Mouse (Mus musculus): ENCODE measurements around the gene Pim1. TPM values are rescaled to one million over a fixed set of nuclear protein-coding genes. Genes with fewer than 3 reads are reported as not detected.

Gene Pim1
- polyA plus RNA-seq, 1 experiment from 2014 or later = 20.3 TPM

DNA sequence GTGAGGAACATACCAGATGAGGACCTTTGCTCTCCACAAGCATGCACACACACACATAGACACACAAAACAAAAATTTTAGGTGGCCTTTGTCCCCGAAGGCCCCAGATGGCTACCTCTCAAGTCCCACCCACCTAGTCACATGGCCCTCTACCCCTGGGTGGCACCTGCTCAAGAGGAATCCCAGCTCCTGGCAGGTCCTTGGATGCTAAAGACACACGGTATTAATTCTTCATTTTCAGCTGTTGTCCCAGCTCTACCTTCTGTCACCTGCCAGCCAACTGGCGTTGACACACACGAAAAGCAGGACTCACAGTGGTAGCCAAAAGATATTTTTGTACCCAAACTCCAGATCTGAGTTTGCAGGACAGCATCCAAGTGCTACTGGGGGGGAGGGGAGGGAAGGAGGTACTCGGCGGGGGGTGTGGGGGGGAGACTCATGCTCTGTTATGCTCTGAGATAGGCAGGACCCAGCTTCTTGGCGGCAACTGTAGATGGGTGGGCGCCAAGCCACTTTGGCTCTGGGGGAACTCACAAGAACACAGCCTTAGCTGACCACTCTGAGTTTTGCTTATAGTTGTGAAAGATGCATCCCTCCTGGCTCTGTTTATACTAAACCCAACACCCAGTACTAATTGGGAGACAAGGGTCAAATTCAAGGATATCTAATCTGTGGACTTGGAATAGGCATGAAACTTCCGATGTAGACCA is 35.0 kb upstream of the Pim1 start:
- no peak overlapping the region for H3K4me3 ChIP-seq
- H3K9me3 ChIP-seq = no peaks in the 10 kb centered on the region
- H3K9ac ChIP-seq = no peak overlapping the region
- WGBS = 89% methylated on average over 9 of the region's 9 CpGs
- no peaks in the 10 kb centered on the region for H3K36me3 ChIP-seq
- no peak overlapping the region for H3K4me2 ChIP-seq (replicated peaks)
- H3K27ac ChIP-seq = no peak overlapping the region
- no peak for ATAC-seq (ENCODE audit: low FRiP score, low read depth)
- no peaks in the 10 kb centered on the region for H3K27me3 ChIP-seq (replicated peaks)
- peaks cover 39% of the 10 kb centered on the region for H3K4me1 ChIP-seq

DNA sequence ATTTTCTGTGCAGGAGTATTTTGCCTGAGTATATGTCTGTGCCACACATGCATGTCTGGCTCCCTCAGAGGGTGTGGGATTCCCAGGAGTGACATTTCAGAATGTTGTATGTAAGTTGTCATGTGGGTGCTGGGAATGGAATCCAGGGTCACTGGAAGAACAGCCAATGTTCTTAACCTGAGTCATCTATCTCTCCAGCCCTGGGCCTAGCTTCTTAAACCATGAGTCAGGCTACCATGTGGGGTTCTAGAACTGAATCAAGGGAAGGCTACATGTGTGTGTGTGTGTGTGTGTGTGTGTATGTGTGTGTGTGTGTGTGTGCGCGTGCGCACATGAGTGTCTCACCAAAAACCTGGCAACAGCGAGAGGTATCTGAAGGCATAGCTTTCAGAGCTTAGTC is 34.1 kb upstream of the Pim1 start:
- WGBS = 98% methylated on average over 4 of the region's 4 CpGs
- H3K36me3 ChIP-seq = no peaks in the 10 kb centered on the region
- H3K9me3 ChIP-seq = no peaks in the 10 kb centered on the region
- peaks cover 30% of the 10 kb centered on the region for H3K4me1 ChIP-seq
- no peak overlapping the region for H3K4me2 ChIP-seq (replicated peaks)
- H3K27me3 ChIP-seq (replicated peaks) = no peaks in the 10 kb centered on the region
- no peak for ATAC-seq (ENCODE audit: low FRiP score, low read depth)
- H3K27ac ChIP-seq = no peak overlapping the region
- H3K9ac ChIP-seq = no peak overlapping the region
- H3K4me3 ChIP-seq = no peak overlapping the region

DNA sequence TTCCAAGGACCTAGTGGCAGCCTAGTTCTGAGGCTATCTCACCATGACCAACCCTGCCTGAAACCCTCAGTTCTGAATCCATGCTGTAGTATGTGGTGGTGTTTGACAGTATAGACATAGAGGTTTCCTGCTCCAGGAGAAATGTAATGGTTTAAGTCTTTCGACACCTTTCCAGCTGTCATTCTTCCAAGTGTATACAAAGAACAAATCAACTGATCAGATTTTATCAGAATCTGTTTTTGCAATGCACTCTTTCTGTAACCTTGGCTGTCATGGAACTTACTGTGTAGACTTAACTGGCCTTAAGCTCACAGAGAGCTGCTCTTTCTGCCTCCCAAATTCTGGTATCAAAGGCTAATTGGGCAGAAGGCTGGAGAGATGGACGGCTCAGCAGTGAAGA is 33.6 kb upstream of the Pim1 start:
- Histone ChIP-seq H3K9me3 (no peaks in the 10 kb centered on the region), H3K4me2 (replicated peaks) (no peak overlapping the region), H3K36me3 (no peaks in the 10 kb centered on the region), H3K27me3 (replicated peaks) (no peaks in the 10 kb centered on the region), H3K4me3 (no peak overlapping the region), H3K27ac (no peak overlapping the region), H3K9ac (no peak overlapping the region), H3K4me1 (peaks cover 29% of the 10 kb centered on the region)
- ATAC-seq (ENCODE audit: low FRiP score, low read depth) = no peak
- 77% methylated on average over 2 of the region's 2 CpGs for WGBS

DNA sequence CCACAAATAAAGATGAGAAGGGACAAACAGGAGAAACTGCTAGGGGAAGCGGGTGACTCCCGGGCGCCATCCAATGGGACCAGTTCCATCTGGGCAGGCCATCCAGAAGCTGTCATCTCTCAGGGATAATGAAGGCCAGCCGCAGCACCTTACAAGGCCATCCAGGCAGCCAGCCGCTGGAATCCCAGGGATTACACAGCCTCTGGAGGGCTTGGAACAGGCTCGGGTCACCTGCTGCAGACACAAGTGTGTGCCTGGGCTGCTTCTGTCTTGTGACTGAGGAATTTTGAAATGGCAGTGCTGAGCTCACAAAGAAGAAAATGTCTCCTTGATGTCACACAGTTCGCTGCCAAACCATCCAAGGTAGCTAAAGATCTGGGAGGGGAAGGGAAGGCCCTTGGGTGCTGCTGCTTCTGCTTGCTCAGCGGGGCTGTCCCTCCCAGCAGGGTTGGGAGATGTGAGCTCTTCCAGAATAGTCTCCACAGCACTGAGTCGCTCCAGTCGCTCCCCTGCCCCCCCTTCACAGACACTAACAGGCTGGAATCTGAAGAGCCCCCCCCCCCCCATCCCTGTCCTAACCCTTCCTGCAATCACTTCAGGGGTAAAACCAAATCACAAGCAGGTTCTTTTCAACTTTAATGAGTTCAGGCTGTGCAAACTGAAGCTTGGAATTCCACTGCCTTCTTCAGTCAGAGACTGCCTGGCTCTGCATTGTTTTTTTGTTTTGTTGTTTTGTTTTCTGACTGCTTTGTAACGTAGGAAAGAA is 32.6 kb upstream of the Pim1 start:
- Histone ChIP-seq H3K36me3 (no peaks in the 10 kb centered on the region), H3K4me2 (replicated peaks) (no peak overlapping the region), H3K9me3 (no peaks in the 10 kb centered on the region), H3K27ac (no peak overlapping the region), H3K4me3 (no peak overlapping the region), H3K4me1 (peaks cover 29% of the 10 kb centered on the region), H3K27me3 (replicated peaks) (no peaks in the 10 kb centered on the region), H3K9ac (peak overlapping the region; percentile 33; the same call in 1 of the 2 replicates)
- no peak for ATAC-seq (ENCODE audit: low FRiP score, low read depth)
- WGBS = 27% methylated on average over 11 of the region's 11 CpGs

DNA sequence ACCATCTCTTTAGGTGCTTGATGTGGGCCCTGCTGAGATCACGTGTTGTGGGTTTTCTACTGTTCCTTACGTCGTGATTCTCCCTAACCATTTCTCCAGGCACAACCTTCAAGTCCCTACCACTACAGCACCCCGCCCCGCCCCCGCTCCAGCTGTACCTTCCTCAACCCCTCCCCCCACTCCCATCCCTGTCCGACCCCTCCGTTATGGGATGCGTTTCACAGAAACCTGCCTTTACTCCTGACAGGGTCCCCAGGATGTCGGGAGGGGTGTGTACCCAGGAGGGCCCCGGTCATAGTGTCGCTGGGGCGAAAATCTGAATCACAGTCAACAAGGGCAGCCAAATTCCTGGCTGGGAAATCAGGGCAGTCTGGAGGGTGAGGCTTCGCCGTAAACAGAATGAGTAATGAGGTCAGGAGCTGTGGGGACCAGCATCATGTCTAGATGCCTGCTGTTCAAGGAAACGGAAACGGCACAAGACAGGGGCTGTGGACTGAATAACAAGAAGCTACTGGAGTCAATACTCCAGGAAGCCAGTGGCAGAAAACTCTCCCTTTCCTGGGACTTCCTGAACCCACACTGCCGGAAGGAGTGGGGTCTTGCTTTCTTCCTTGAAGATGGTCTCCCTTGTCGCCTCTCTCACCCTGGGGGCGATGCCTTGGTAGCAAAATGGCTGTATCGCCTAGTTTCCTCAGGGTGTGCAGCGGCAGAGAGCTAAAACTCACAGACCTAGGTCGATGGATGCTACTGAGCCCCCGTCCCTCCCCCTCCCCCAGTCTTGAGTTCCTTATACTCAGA is 31.0 kb upstream of the Pim1 start:
- Histone ChIP-seq H3K27ac (peak overlapping the region; percentile 62; the same call in 1 of the 2 replicates), H3K36me3 (no peaks in the 10 kb centered on the region), H3K27me3 (replicated peaks) (no peaks in the 10 kb centered on the region), H3K4me1 (peaks cover 41% of the 10 kb centered on the region), H3K4me3 (0 out of 2 replicates have a peak overlapping the region, but pooled peaks have one; percentile 23), H3K9me3 (no peaks in the 10 kb centered on the region), H3K9ac (peak overlapping the region; percentile 41; the same call in 1 of the 2 replicates), H3K4me2 (replicated peaks) (peak overlapping the region; percentile 60)
- WGBS = 3% methylated on average over 24 of the region's 24 CpGs
- peak; percentile 46 for ATAC-seq (ENCODE audit: low FRiP score, low read depth)

DNA sequence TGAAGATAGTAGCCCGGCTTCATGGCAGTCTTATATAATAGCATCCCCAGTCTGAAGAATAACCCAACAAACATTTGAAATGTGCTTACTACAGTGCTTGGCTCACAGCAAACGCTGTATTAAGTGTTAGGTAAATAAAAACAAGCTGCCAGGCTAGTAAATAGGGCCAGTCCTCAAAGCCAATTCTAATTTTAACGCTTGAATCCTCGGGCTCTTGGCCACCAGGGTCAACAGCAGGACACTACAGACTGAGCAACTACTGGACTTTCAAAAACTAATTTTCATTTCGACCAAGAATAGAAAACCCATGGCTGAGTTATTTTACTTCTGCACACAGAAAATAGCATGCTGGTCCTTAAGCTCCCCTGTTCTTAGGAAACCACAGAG is 30.4 kb upstream of the Pim1 start:
- no peak for ATAC-seq (ENCODE audit: low FRiP score, low read depth)
- WGBS = 22% methylated on average over 5 of the region's 5 CpGs
- peaks cover 44% of the 10 kb centered on the region for H3K4me1 ChIP-seq
- H3K27ac ChIP-seq = no peak overlapping the region
- no peaks in the 10 kb centered on the region for H3K27me3 ChIP-seq (replicated peaks)
- H3K4me2 ChIP-seq (replicated peaks) = peak overlapping the region; percentile 60
- no peaks in the 10 kb centered on the region for H3K36me3 ChIP-seq
- H3K9ac ChIP-seq = no peak overlapping the region
- no peaks in the 10 kb centered on the region for H3K9me3 ChIP-seq
- H3K4me3 ChIP-seq = no peak overlapping the region

DNA sequence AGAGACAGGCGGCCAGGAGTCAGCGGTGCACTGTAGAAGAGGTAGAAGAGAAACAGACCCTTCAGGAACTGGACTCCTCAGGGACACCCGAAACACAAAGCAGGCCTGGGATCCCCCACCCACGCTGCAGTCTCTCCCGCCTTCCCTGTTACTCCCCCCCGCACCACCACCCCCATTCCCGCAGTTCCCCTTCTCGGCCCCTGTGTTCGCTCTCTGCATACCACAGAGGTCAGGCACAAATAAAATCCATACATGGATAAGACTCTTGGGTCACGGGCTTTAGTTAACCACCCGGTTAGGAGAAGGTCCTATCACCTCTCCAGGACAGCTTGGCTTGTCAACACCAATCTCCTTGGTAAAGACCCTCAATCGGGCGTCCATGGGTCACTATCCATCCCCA is 26.9 kb upstream of the Pim1 start:
- Histone ChIP-seq H3K27ac (no peak overlapping the region), H3K9ac (peak overlapping the region; percentile 47; the same call in 1 of the 2 replicates), H3K9me3 (no peaks in the 10 kb centered on the region), H3K4me3 (0 out of 2 replicates have a peak overlapping the region, but pooled peaks have one; percentile 18), H3K27me3 (replicated peaks) (no peaks in the 10 kb centered on the region), H3K36me3 (no peaks in the 10 kb centered on the region), H3K4me1 (peaks cover 40% of the 10 kb centered on the region), H3K4me2 (replicated peaks) (peak overlapping the region; percentile 59)
- 6% methylated on average over 13 of the region's 13 CpGs for WGBS
- ATAC-seq (ENCODE audit: low FRiP score, low read depth) = no peak; the same call in 1 of the 2 replicates

DNA sequence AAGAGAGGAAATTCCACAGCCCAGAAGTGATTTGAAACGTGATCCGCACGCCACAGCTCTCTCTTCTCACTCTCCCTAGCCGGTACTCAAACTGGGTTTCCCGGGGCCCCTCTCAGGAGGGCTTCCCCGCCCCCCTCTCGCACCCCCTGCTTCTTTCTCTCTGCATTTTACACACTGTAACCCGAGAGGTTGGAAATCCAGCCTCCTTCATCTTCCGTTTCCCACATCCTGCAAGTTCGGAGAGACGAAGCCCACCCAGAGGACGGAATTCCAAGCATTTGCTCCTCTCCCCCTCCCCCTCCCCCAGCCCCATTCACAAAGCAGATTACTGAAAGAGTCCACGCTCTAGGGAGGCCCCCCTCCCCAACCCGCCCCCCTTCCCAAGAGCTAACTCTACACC is 26.5 kb upstream of the Pim1 start:
- H3K9me3 ChIP-seq = no peaks in the 10 kb centered on the region
- peak overlapping the region; percentile 47; the same call in 1 of the 2 replicates for H3K9ac ChIP-seq
- no peaks in the 10 kb centered on the region for H3K27me3 ChIP-seq (replicated peaks)
- no peak overlapping the region for H3K27ac ChIP-seq
- H3K36me3 ChIP-seq = no peaks in the 10 kb centered on the region
- peaks cover 36% of the 10 kb centered on the region for H3K4me1 ChIP-seq
- peak overlapping the region; percentile 18; the same call in 1 of the 2 replicates for H3K4me3 ChIP-seq
- under 1% methylated on average over 14 of the region's 14 CpGs for WGBS
- ATAC-seq (ENCODE audit: low FRiP score, low read depth) = peak; percentile 41
- H3K4me2 ChIP-seq (replicated peaks) = peak overlapping the region; percentile 59

DNA sequence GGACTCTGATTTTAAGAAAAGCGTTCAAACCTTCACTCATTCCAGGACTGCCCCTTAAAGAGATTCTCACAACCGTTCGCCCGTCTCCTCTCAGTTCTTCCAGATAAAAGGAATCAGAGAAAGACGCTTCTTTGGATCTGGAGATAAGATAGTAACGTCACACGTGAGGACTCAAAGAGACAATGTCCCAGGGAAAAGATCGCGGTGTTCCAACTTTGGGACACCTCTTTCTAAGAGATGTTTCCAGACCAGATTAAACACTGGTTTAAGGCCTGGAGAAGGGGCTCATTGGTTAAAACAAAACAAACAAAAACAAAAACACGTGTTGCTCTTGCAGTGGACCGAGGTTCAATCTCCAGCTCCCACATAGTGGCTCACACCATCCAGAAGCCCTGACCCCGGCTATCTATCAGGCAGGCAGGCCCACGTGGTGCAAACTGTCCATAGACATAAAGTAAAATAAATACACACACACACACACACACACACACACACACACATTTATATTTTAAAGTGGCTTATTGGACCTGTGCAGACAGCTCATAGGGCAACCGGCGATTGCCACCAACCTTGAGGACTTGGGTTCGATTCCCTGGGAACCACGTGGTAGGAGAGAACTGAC is 25.9 kb upstream of the Pim1 start:
- WGBS = 7% methylated on average over 17 of the region's 17 CpGs
- Histone ChIP-seq H3K4me2 (replicated peaks) (peak overlapping the region; percentile 59), H3K36me3 (no peaks in the 10 kb centered on the region), H3K4me3 (0 out of 2 replicates have a peak overlapping the region, but pooled peaks have one; percentile 18), H3K9me3 (no peaks in the 10 kb centered on the region), H3K27me3 (replicated peaks) (no peaks in the 10 kb centered on the region), H3K4me1 (peaks cover 30% of the 10 kb centered on the region), H3K27ac (no peak overlapping the region), H3K9ac (no peak overlapping the region)
- no peak for ATAC-seq (ENCODE audit: low FRiP score, low read depth)

DNA sequence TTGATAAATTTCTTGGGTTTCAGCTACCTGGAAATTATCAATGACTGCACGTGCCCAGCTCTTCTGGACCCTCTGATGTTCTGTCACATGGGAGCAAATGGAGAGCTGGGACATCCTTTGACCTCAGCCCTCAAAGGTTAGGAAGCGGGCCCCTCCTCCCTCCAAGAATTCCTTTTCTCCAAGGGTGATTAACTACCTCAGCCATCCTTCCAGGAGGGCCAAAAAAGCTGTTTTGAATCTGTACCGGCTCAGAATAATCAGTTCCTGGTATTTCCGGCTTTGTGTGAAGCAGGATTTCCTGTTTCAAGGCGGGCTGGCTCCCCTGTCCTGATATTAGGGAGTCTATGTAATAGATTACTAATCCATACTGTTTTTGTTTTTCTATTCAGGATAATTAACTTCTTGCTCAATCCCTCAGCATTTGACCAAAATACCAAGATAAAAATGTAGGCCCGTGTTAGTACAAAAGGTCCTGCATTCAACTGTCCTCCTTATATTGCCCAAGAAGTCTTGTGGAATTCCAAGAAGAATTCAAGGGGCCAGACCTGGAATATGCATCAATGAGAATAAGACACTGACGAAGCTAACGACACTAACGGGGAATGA is 25.0 kb upstream of the Pim1 start:
- no peak overlapping the region for H3K4me2 ChIP-seq (replicated peaks)
- no peaks in the 10 kb centered on the region for H3K27me3 ChIP-seq (replicated peaks)
- H3K36me3 ChIP-seq = no peaks in the 10 kb centered on the region
- no peak for ATAC-seq (ENCODE audit: low FRiP score, low read depth)
- no peak overlapping the region for H3K9ac ChIP-seq
- 14% methylated on average over 9 of the region's 9 CpGs for WGBS
- no peaks in the 10 kb centered on the region for H3K9me3 ChIP-seq
- no peak overlapping the region for H3K27ac ChIP-seq
- H3K4me1 ChIP-seq = peaks cover 23% of the 10 kb centered on the region
- no peak overlapping the region for H3K4me3 ChIP-seq

DNA sequence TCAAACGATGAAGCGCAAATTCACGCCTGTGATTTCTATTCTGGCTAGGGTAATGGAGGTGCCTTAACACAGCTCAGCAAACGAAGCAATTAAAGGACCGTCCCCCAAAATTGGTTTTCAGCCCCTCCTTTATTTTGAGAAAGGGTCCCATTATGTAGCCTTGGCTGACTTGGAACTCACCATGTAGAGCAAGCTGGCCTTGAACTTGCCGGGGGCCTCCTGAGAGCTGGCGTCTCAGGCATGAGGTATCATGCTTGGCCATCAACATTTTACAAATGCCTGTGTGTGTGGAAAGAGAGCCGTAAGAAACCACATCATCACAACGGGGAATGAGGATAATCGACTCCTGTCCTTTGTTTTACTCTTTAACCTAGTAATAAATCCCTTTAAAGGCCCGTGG is 23.5 kb upstream of the Pim1 start:
- 16% methylated on average over 11 of the region's 11 CpGs for WGBS
- no peaks in the 10 kb centered on the region for H3K36me3 ChIP-seq
- H3K9ac ChIP-seq = no peak overlapping the region
- peaks cover 23% of the 10 kb centered on the region for H3K4me1 ChIP-seq
- peak overlapping the region; percentile 56 for H3K4me2 ChIP-seq (replicated peaks)
- no peaks in the 10 kb centered on the region for H3K9me3 ChIP-seq
- H3K27me3 ChIP-seq (replicated peaks) = no peaks in the 10 kb centered on the region
- no peak overlapping the region for H3K27ac ChIP-seq
- H3K4me3 ChIP-seq = no peak overlapping the region
- ATAC-seq (ENCODE audit: low FRiP score, low read depth) = no peak
